Mouse (Mus musculus) layer of hippocampus, adult 2 months (tissue): ENCODE data around the gene Adgre5. TPM values are rescaled to one million over a fixed set of nuclear protein-coding genes. Genes with fewer than 3 reads are reported as not detected.

Source experiments
- DNase-seq, 2 experiments: peaks; one replicate each; pipeline ENCODE4 v3.0.0; 2022; ENCODE audit warnings: low spot score in 2 of 2
- H3K27ac ChIP-seq: fragments of 200-600 bp; 2 replicates; pipeline ENCODE4 v1.8.1; 2022
- H3K4me3 ChIP-seq: fragments of 200-600 bp; 2 replicates; pipeline ENCODE4 v1.8.1; 2022; ENCODE audit warnings: mild to moderate bottlenecking
- CTCF ChIP-seq: fragments of 200-600 bp; conservative IDR thresholded peaks from 2 replicates; pipeline ENCODE4 v1.8.1; 2022; ENCODE audit warnings: antibody characterized with exemption, mild to moderate bottlenecking, moderate library complexity
- total RNA-seq, 2 experiments: library from RNA; stranded (reverse); gene quantifications; 2 replicates each; pipeline ENCODE4 v1.2.3; 2021

Adgre5 gene
- total RNA-seq, 2 experiments from 2014 or later = 8.1 to 12.4 TPM

GRCm38 (mm10) chr8:83703426-83703825, 37.7 kb downstream of the Adgre5 start:
- DNase-seq = no peak
- Histone ChIP-seq H3K27ac (no peak overlapping the region), H3K4me3 (no peak overlapping the region)
- TF ChIP-seq CTCF = no peak

GRCm38 (mm10) chr8:83700423-83701085, 40.6 kb downstream of the Adgre5 start:
- Histone ChIP-seq H3K4me3 (no peak overlapping the region), H3K27ac (no peak overlapping the region)
- no peak for DNase-seq
- no peak for TF ChIP-seq CTCF

- peak overlapping the region; percentile 96 for H3K27ac ChIP-seq
- no peak for DNase-seq
- peak overlapping the region; percentile 97 for H3K4me3 ChIP-seq
- no peak for TF ChIP-seq CTCF
Measured at GRCm38 (mm10) chr8:83699566-83699965, 41.6 kb downstream of the Adgre5 start.

GRCm38 (mm10) chr8:83698661-83699453, 42.3 kb downstream of the Adgre5 start, which contains the start of gene Pkn1:
Gene Pkn1 (minus strand): TSS chr8:83699179.
- Histone ChIP-seq H3K4me3 (peak within 1 kb of the TSS; percentile 97), H3K27ac (peak within 1 kb of the TSS; percentile 96)
- peak; percentile 37 for TF ChIP-seq CTCF
- DNase-seq = peak; percentile 50 to 61

GRCm38 (mm10) chr8:83698291-83698660, 42.9 kb downstream of the Adgre5 start:
- peak overlapping the region; percentile 96 for H3K27ac ChIP-seq
- DNase-seq = no peak
- TF ChIP-seq CTCF = no peak
- peak overlapping the region; percentile 97 for H3K4me3 ChIP-seq

- Histone ChIP-seq H3K4me3 (peak overlapping the region; percentile 97), H3K27ac (peak overlapping the region; percentile 96)
- DNase-seq = no peak
- no peak for TF ChIP-seq CTCF
Measured at GRCm38 (mm10) chr8:83697374-83698220, 43.5 kb downstream of the Adgre5 start.

GRCm38 (mm10) chr8:83695351-83696106, 45.6 kb downstream of the Adgre5 start:
- Histone ChIP-seq H3K4me3 (no peak overlapping the region), H3K27ac (no peak overlapping the region)
- no peak for DNase-seq
- TF ChIP-seq CTCF = no peak

GRCm38 (mm10) chr8:83694369-83695160, 46.6 kb downstream of the Adgre5 start:
- no peak for TF ChIP-seq CTCF
- H3K27ac ChIP-seq = peak overlapping the region; percentile 57; the same call in 1 of the 2 replicates
- no peak for DNase-seq
- H3K4me3 ChIP-seq = no peak overlapping the region

- DNase-seq = no peak
- Histone ChIP-seq H3K27ac (peak overlapping the region; percentile 57), H3K4me3 (no peak overlapping the region)
- no peak for TF ChIP-seq CTCF
Measured at GRCm38 (mm10) chr8:83693609-83694236, 47.4 kb downstream of the Adgre5 start.

- no peak for DNase-seq
- H3K4me3 ChIP-seq = no peak overlapping the region
- H3K27ac ChIP-seq = peak overlapping the region; percentile 46
- no peak for TF ChIP-seq CTCF
Measured at GRCm38 (mm10) chr8:83689264-83689663, 51.9 kb downstream of the Adgre5 start.

- no peak overlapping the region for H3K27ac ChIP-seq
- no peak overlapping the region for H3K4me3 ChIP-seq
- no peak for DNase-seq
- no peak for TF ChIP-seq CTCF
Measured at GRCm38 (mm10) chr8:83684517-83684916, 56.6 kb downstream of the Adgre5 start.
